Mouse (Mus musculus) kidney, embryonic 14.5 days (tissue): ENCODE data around the gene Mtus2. TPM values are rescaled to one million over a fixed set of nuclear protein-coding genes. Genes with fewer than 3 reads are reported as not detected.

Source experiments
- ATAC-seq: fragments of 200-750 bp; cut with Nextera tagmentation; 2 replicates; pipeline ENCODE4 v1.8.0; 2017; ENCODE audit warnings: moderate number of reproducible peaks, mild to moderate bottlenecking, moderate TSS enrichment, moderate library complexity; ENCODE audit not compliant: low FRiP score, low TSS enrichment
- H3K27ac ChIP-seq: fragments of 300-500 bp; sonication (generic); 2 replicates; pipeline ENCODE4 v1.5.1; 2014; ENCODE audit warnings: low read depth, mild to moderate bottlenecking, low read length, moderate library complexity, mixed read lengths
- H3K27me3 ChIP-seq: fragments of 300-500 bp; sonication (generic); 2 replicates; pipeline ENCODE4 v1.6.1; 2014; ENCODE audit warnings: mild to moderate bottlenecking, low read length; ENCODE audit not compliant: control insufficient read depth, insufficient read depth
- H3K36me3 ChIP-seq: fragments of 300-500 bp; sonication (generic); 2 replicates; pipeline ENCODE4 v1.6.1; 2014; ENCODE audit warnings: low read length, mixed read lengths; ENCODE audit not compliant: control insufficient read depth, insufficient read depth
- H3K4me1 ChIP-seq: fragments of 300-500 bp; sonication (generic); 2 replicates; pipeline ENCODE4 v1.6.1; 2014; ENCODE audit warnings: low read length, mixed read lengths; ENCODE audit not compliant: control insufficient read depth, insufficient read depth
- H3K4me2 ChIP-seq: fragments of 300-500 bp; sonication (generic); replicated peaks from 2 replicates; pipeline ENCODE4 v1.6.1; 2014; ENCODE audit warnings: low read depth, mild to moderate bottlenecking, low read length
- H3K4me3 ChIP-seq: fragments of 300-500 bp; sonication (generic); 2 replicates; pipeline ENCODE4 v1.5.1; 2014; ENCODE audit warnings: mild to moderate bottlenecking, low read length
- H3K9ac ChIP-seq: fragments of 300-500 bp; sonication (generic); 2 replicates; pipeline ENCODE4 v1.6.1; 2014; ENCODE audit warnings: low read depth, mild to moderate bottlenecking, low read length, moderate library complexity
- H3K9me3 ChIP-seq: fragments of 300-500 bp; sonication (generic); 2 replicates; pipeline ENCODE4 v1.6.1; 2016; ENCODE audit warnings: low read length; ENCODE audit not compliant: control insufficient read depth
- WGBS: fragments of 180-500 bp; shearing (Covaris S2); extraction: QIAGEN DNeasy Blood & Tissue Kit; methylation state at CpG from one replicate; pipeline ENCODE4 v1.1.7; 2014; 5-methylcytosine and 5-hydroxymethylcytosine counted together
- polyA plus RNA-seq: library from polyadenylated mRNA; unstranded; fragments of >200 nt; fragmentation: Nextera tagmentation; extraction: Ambion mirVana; gene quantifications from 2 replicates; pipeline ENCODE4 v1.2.1, GENCODE M21; 2014

Gene Mtus2
- polyA plus RNA-seq, 1 experiment from 2014 or later, result 2.3 TPM

GRCm38 (mm10) chr5:148073461-148073860 lies 116.3 kb downstream of the Mtus2 start:
- H3K4me1 ChIP-seq, result no peaks in the 10 kb centered on the region
- H3K36me3 ChIP-seq, result no peaks in the 10 kb centered on the region
- no peak for ATAC-seq
- H3K9ac ChIP-seq, result no peak overlapping the region
- H3K27ac ChIP-seq, result no peak overlapping the region
- WGBS, result 94% methylated on average over 5 of the region's 5 CpGs
- no peak overlapping the region for H3K4me2 ChIP-seq
- no peak overlapping the region for H3K4me3 ChIP-seq
- no peaks in the 10 kb centered on the region for H3K9me3 ChIP-seq
- no peaks in the 10 kb centered on the region for H3K27me3 ChIP-seq

GRCm38 (mm10) chr5:148079732-148080131 lies 122.6 kb downstream of the Mtus2 start:
- Histone ChIP-seq H3K27me3 (no peaks in the 10 kb centered on the region), H3K36me3 (no peaks in the 10 kb centered on the region), H3K4me2 (no peak overlapping the region), H3K4me3 (no peak overlapping the region), H3K9ac (no peak overlapping the region), H3K27ac (no peak overlapping the region), H3K4me1 (no peaks in the 10 kb centered on the region), H3K9me3 (no peaks in the 10 kb centered on the region; the same call in 1 of the 2 replicates)
- ATAC-seq, result no peak
- WGBS, result 78% methylated on average over 3 of the region's 3 CpGs

DNA sequence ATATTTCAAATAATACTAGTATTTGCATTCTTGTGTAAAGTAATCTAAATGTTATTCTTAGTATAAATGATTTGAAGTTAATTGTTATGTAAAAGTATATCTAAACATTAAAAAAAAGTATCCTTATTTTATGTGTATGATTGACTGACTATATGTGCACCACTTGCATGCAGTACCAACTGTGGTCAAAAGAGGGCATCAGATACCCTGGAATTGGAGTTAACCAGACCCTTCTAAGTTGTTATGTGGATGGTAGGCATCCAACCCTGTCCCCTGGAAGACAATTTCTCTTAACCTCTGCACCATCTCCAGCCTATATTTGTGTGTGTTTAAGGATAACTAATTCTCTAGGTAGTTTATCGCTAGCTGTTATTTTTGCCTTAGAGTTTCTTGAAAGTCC lies 126.4 kb downstream of the Mtus2 start:
- no peak overlapping the region for H3K4me3 ChIP-seq
- H3K9ac ChIP-seq, result no peak overlapping the region
- no peaks in the 10 kb centered on the region for H3K27me3 ChIP-seq
- H3K4me2 ChIP-seq, result no peak overlapping the region
- peaks cover under 1% of the 10 kb centered on the region; the same call in 1 of the 2 replicates for H3K9me3 ChIP-seq
- WGBS, result 100% methylated on average over 1 of the region's 1 CpGs
- no peak overlapping the region for H3K27ac ChIP-seq
- ATAC-seq, result no peak
- no peaks in the 10 kb centered on the region for H3K36me3 ChIP-seq
- no peaks in the 10 kb centered on the region for H3K4me1 ChIP-seq

GRCm38 (mm10) chr5:148084766-148085165 lies 127.6 kb downstream of the Mtus2 start:
- no peak overlapping the region for H3K9ac ChIP-seq
- H3K4me2 ChIP-seq, result no peak overlapping the region
- H3K36me3 ChIP-seq, result no peaks in the 10 kb centered on the region
- ATAC-seq, result no peak
- H3K4me1 ChIP-seq, result no peaks in the 10 kb centered on the region
- no peak overlapping the region for H3K4me3 ChIP-seq
- H3K27me3 ChIP-seq, result no peaks in the 10 kb centered on the region
- H3K9me3 ChIP-seq, result peaks cover 3% of the 10 kb centered on the region; the same call in 1 of the 2 replicates
- WGBS, result 86% methylated on average over 5 of the region's 5 CpGs
- no peak overlapping the region for H3K27ac ChIP-seq

- Histone ChIP-seq H3K27me3 (no peaks in the 10 kb centered on the region), H3K36me3 (no peaks in the 10 kb centered on the region), H3K4me3 (no peak overlapping the region), H3K4me2 (no peak overlapping the region), H3K9ac (no peak overlapping the region), H3K4me1 (no peaks in the 10 kb centered on the region), H3K27ac (no peak overlapping the region), H3K9me3 (peaks cover 3% of the 10 kb centered on the region; the same call in 1 of the 2 replicates)
- ATAC-seq, result no peak
- 79% methylated on average over 3 of the region's 3 CpGs for WGBS
Observed at GRCm38 (mm10) chr5:148087796-148088195, 130.7 kb downstream of the Mtus2 start.

DNA sequence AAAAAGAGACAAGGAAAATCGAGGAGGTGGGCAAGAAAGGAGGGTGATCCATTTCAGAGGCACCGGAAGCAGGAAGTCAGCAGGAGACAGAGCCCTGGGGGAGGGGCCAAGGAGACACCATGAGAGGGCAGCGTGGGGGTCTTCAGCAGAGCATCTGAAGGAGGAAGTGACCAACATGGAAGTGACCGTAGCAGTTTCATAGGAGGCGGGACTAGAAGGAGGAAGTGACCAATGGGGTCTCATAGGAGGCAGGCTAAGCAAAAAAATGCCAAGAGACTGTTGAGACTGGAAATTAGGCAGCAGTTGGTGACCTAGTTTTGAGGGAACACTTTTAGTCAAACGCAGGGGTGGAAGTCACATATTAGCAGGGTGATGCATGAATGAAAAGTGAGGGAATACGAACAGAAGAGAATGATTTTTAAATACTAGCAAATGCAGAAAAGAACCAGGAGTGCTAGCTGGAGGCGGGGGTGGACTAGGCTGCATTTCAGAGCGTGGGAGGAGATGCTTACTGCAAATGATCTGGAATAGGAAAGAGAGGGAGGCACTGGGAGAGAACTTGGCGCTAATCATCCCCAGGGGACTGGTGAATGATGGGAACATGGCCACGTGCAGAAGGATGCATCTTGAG lies 133.2 kb downstream of the Mtus2 start:
- 74% methylated on average over 11 of the region's 11 CpGs for WGBS
- ATAC-seq, result no peak

GRCm38 (mm10) chr5:148094640-148095039 lies 137.5 kb downstream of the Mtus2 start:
- H3K36me3 ChIP-seq, result no peaks in the 10 kb centered on the region
- H3K4me3 ChIP-seq, result no peak overlapping the region
- no peaks in the 10 kb centered on the region for H3K9me3 ChIP-seq
- no peak overlapping the region for H3K4me2 ChIP-seq
- H3K4me1 ChIP-seq, result no peaks in the 10 kb centered on the region
- H3K27ac ChIP-seq, result no peak overlapping the region
- WGBS, result 35% methylated on average over 10 of the region's 10 CpGs
- H3K27me3 ChIP-seq, result no peaks in the 10 kb centered on the region
- no peak overlapping the region for H3K9ac ChIP-seq
- ATAC-seq, result no peak

More for the DNA sequence above, 133.2 kb downstream of the Mtus2 start:
- Histone ChIP-seq H3K9ac (no peak overlapping the region), H3K9me3 (0 out of 2 replicates have a peak, but pooled peaks cover 3% of the 10 kb centered on the region), H3K4me1 (no peaks in the 10 kb centered on the region), H3K4me2 (no peak overlapping the region), H3K4me3 (no peak overlapping the region), H3K27ac (no peak overlapping the region), H3K36me3 (no peaks in the 10 kb centered on the region), H3K27me3 (no peaks in the 10 kb centered on the region)

- no peak for ATAC-seq
- no peak overlapping the region for H3K9ac ChIP-seq
- H3K4me3 ChIP-seq, result no peak overlapping the region
- H3K36me3 ChIP-seq, result no peaks in the 10 kb centered on the region
- no peaks in the 10 kb centered on the region for H3K4me1 ChIP-seq
- 87% methylated on average over 9 of the region's 9 CpGs for WGBS
- no peak overlapping the region for H3K4me2 ChIP-seq
- no peak overlapping the region for H3K27ac ChIP-seq
- no peaks in the 10 kb centered on the region for H3K9me3 ChIP-seq
- H3K27me3 ChIP-seq, result no peaks in the 10 kb centered on the region
Observed at GRCm38 (mm10) chr5:148099356-148099755, 142.2 kb downstream of the Mtus2 start.

DNA sequence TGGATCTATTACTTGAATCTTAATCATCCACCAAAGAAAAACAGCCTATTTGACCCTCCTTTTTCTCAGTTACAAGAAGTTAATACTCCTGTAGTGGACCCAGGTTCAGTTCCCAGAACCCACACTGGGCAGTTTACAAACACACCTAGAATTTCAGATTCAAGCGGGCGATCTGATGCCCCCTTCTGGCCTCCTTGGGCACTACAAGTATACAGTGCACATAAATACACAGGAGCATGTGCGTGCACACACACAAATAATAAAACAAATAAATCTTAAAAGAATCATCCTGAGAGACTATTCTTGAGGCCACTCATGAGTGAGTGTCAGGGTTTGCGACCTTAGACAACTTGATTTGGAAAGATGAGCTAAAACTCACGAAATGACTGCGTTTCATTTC lies 150.2 kb downstream of the Mtus2 start:
- Histone ChIP-seq H3K4me3 (no peak overlapping the region), H3K27ac (no peak overlapping the region), H3K9ac (no peak overlapping the region), H3K4me1 (no peaks in the 10 kb centered on the region), H3K27me3 (no peaks in the 10 kb centered on the region), H3K36me3 (no peaks in the 10 kb centered on the region), H3K4me2 (no peak overlapping the region), H3K9me3 (no peaks in the 10 kb centered on the region)
- 85% methylated on average over 6 of the region's 6 CpGs for WGBS
- no peak for ATAC-seq
